Mouse (Mus musculus): ENCODE results near the gene Tlr2.
"Not testable (repeated sequence)": the region's sequence is repeated elsewhere in the genome, so short reads cannot be mapped to it uniquely, and the experiment has no call there.

Tlr2 gene

DNA sequence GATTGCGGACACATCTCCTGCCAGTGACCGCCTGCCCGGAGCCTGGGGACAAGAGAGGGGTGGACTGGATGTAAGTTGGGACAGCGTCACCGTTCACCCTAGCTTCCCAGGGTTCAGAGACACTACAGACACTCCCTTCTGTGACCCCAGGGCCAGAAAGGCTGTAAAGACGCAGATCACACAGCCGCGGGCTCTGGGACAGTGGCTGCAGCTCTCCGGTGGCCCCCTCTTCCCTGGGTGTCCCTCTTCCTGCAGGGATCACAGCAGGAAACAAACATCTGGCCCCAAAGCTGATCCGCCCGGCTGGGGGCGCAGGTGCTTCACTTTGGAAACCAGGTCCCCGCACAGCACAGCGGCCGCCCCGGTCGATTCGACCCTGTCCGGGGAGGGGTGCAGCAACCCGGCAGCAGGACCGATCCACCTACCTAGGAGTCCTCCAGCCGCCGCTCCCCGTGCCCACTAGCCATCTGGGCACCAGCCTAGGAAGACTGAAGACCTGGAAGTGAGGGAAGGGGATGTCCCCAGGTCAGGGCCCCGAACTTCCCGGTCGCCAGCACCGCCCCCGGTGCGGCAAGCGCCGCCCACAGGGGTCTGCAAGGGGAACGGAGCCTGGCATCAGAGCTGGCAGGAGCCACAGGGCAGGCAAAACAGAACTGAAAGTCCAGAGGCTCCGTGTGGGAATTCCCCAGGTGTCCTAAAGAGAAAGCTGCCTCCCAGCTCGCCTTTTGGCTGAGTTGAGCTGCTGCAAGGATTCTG, at the start of gene Tlr2:
TSS of gene Tlr2 (minus strand) at position 673 of the 756 bp plus-strand sequence.
- DNase-seq, result peak; percentile 78 to 79

GRCm38 (mm10) chr3:83885163-83885562, 43.6 kb upstream of the Tlr2 start:
- DNase-seq, result peak; percentile 23 to 30

DNA sequence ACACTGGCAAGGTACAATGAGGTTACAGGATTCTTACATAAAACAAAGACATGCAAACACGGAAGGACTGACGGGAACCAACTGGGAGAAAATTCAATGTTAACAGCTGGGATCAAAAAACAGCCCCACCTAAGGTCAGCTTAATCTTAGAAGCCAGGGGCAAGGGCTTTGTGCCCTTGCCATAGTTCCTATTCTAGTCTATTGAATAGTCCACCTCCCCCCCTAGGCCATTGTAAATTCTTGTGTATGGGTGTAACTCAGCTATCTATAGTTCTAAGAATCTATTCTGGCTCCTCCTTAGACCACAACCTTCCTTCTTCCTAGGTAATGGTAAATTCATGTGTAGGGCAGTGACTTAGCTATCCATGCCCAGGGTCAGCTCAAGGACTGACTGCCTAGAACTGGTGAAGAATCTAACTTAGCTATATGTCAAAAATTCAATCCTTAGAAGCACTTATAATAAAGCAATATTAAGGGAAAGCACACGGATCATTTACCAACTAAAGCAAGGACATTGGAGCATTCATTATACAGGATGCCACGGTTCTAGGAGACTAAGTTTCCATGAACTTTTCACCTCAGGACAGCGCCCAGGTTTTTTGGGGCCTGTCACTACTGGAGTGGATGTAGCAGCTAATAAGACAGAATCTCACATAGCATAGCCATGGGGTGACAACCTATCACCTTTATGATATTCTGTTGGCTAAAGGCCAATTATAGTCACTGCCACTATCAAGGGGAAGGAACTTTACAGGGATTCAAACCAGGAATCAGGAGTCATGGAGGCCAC, 37.9 kb upstream of the Tlr2 start:
- not testable (repeated sequence) for DNase-seq

GRCm38 (mm10) chr3:83878801-83879200, 37.2 kb upstream of the Tlr2 start:
- no peak for DNase-seq

- DNase-seq, result no peak
Measured at GRCm38 (mm10) chr3:83876299-83876698, 34.7 kb upstream of the Tlr2 start.

GRCm38 (mm10) chr3:83875078-83875477, 33.5 kb upstream of the Tlr2 start:
- not testable (repeated sequence) for DNase-seq

GRCm38 (mm10) chr3:83872853-83873252, 31.3 kb upstream of the Tlr2 start:
- DNase-seq, result not testable (repeated sequence)

GRCm38 (mm10) chr3:83871962-83872361, 30.4 kb upstream of the Tlr2 start:
- DNase-seq, result not testable (repeated sequence)

DNA sequence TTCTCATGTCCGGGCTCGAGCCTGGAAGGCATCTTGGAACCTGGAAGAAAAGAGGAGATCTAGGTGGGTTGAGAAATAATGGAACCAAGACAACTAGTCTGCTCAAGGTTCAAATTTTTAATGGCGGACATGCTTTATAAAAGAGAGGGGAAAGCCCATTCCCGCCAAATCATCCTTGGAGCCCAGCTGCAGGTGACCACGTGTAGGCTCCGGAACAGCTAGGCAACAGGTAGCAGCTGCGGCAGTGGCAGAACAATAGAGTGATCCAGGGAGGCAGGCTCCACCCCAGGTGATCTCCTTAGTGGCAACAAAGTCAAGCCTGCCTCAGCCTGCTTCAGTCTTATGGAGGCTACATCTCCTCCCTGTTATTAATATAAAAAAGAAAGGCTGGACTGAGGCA, 30.0 kb upstream of the Tlr2 start:
- DNase-seq, result not testable (repeated sequence)

DNA sequence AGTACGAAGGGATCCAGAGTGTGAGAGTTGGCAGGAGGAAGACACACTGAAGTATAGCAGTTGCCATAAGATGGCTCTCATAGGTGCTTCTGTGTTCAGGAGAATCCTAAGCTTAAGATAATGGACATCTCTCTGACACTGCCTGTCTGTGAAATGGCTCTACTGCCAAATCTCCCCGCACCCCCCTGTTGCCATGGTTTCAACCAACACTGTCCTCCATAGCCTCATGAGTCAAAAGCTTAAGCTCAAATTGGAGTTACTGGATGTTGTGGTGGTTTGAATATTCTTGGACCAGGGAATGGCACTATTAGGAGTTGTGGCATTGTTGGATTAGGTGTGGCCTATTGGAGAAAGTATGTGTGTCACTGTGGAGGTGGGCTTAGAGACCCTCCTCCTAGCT, 28.2 kb upstream of the Tlr2 start:
- no peak for DNase-seq

- not testable (repeated sequence) for DNase-seq
Measured at GRCm38 (mm10) chr3:83867026-83867425, 25.5 kb upstream of the Tlr2 start.

DNA sequence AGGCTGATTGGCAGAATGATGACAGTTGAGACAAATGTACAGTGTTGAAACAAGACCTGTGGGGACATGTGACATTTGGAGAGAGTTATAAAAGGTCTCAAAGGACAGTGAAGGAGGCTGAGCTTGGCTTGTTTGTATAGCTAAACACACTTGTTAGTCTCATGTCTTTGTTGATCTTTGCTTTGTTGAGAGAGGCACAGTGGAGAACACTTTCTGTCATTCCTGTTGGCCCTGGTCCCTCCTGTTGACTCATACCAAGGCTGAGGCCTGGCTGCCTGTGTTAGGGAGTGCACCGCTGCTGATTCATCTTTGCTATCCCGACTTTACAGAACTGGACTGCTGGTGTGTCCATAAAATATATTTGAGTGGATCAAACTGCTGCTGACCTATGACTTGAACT, 23.6 kb upstream of the Tlr2 start:
- DNase-seq, result peak; percentile 63 to 79

DNA sequence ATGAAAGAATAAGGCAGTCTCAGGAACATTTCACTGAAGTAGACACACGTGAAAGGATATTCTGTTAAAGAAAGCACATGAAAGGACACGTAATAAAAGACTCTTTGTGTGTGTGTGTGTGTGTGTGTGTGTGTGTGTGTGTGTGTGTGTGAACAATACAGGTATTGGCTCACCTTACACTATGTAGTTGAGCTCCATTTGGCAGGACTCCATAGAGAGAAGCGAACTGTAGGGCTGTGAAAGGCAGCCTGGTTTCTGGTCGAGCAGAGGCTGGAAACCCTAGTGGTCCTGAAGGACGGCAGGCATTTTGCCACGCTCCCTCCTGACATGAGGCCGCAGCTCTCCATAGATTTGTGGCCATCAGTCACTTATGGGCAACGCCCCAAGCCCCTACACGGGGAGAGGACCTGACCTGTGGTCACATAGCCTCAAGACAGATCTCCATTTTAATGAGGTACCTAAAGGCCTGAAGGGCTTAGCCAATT, 22.5 kb upstream of the Tlr2 start:
- no peak for DNase-seq

DNA sequence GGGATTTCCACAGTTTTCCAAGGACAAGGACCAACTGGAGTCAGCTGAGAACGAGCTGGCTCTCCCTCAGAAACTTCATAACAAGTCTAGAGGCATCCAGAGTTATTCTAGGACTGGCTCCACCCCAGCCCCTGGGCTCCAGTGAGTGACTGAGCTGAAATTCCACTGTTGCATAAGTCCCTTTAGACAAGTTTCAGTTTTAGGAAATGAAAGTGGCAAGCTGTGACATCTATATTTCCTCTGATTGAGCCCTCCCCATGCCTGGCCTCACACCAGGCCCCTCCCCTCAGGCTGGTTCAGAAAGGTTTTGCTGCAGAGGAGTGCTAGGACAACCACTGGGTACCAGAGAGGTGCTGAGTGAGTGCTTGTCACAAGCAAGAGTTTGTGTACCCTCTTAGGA, 21.4 kb upstream of the Tlr2 start:
- DNase-seq, result peak; percentile 85 to 88

DNA sequence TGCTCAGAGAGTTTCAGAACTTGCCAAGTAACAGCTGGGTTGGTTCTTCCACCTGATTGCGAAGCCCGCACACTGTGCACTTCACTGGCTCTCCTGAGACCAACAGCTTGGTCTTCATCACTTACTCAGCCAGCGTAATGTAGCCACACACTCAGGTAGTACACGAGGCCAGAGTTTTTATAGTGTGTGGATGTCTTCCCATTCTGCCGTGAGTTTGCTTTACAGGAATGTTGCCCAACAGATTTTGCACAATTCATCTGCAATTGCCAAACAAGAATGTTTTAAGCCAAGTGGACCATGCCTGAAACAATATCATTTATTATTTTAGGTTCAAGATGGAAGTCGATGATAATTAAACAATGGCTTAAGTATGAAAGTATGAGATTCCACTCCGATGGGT, 18.0 kb upstream of the Tlr2 start:
- peak in 1 of 2 experiments; percentile 33 for DNase-seq

GRCm38 (mm10) chr3:83859071-83859470, 17.5 kb upstream of the Tlr2 start:
- peak in 1 of 2 experiments; percentile 25 for DNase-seq

DNA sequence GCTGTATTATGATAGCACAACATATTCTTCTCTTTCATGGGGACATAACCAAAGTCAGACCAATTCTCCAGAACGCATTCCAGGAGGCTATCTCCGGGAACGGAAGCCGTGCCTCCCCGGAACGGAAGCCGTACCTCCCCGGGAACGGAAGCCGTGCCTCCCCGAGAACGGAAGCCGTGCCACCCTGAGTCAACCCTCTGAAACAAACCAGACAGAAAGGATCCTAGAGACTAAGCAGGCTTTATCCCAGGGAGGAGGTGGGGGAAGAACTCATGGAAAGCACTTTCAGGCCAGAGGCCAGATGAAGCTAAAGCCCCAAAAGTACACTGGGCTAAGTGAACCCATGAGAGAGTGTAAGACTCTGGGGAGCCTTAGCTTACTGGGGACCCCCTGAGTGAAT, 16.1 kb upstream of the Tlr2 start:
- DNase-seq, result no peak

- DNase-seq, result no peak
Measured at GRCm38 (mm10) chr3:83855643-83856042, 14.1 kb upstream of the Tlr2 start.

- DNase-seq, result no peak
Measured at GRCm38 (mm10) chr3:83849341-83849740, 7.8 kb upstream of the Tlr2 start.

DNA sequence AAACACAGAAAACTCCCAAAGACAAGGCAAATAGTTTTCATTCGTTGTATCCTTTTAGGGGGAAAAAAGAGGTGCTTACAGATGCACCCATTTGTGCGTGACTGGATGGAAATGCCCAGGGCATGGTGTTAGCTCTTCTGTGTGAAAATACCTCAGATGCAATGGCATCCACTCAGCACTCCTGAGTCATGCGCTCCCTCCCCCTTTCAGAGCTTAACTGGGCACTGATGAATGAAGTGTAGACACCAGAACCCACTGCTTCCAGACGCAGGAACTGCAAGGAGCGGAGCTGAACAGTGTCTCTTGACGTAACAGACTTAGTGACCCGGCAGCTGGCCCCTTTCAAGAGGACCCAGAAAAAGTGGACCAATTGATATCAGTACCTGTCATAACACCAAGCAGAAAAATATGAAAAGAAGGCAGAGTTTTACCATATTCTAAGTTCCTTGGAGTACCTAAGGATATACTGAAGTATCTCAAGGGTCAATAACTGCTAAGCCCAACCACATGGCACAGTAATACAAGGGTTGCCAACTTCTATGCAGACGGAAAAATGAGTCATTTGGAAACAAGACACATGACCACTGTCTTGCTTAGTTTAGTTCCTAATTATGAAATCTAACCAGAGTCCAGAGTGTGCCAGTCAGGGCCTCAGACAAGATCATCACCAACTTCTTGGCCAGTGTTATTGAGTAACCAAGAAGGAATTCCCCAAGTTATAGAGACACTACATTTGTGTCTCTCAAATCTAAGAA, 3.4 kb upstream of the Tlr2 start:
- peak; percentile 30 to 40 for DNase-seq

DNA sequence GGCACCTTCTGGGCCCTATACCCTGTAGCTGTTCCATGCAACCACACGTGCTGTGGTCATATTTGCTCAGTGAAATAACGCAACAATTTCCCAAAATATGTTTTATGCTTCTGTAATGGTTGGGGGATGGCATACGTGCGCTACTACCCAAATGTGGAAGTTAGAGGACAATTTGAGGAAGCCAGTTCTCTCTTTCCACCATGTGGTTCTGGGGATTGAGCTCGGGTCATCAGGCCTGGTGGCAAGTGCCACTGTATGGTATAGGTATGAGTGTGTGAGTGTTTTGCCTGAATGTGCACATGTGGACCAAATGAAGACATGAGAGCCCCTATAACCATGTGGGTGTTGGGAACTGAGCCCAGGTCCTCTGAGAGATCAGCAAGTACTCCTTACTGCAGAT, 2.1 kb downstream of the Tlr2 start:
- DNase-seq, result peak; percentile 23 to 25

DNA sequence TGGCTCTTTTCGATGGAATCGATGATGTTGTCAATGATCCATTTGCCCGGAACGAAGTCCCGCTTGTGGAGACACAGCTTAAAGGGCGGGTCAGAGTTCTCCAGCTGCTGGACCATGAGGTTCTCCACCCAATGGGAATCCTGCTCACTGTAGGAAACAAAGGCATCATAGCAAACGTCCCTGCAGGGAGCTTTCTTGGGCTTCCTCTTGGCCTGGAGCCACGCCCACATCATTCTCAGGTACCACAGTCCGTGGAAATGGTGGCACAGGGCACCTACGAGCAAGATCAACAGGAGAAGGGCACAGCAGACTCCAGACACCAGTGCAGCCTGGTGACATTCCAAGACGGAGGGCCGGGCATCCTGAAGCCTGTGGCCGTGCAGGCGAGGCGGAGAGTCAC, 4.9 kb downstream of the Tlr2 start:
- no peak for DNase-seq

GRCm38 (mm10) chr3:83828145-83828611, 13.4 kb downstream of the Tlr2 start:
- DNase-seq, result no peak
